Mouse (Mus musculus) erythroblast, embryonic 14.5 days (primary cell): ENCODE results near the gene Rsrc2. TPM values are rescaled to one million over a fixed set of nuclear protein-coding genes. Genes with fewer than 3 reads are reported as not detected.
"Not testable (repeated sequence)": the region's sequence is repeated elsewhere in the genome, so short reads cannot be mapped to it uniquely, and the experiment has no call there.

Experiments
- H3K27me3 ChIP-seq: 2 replicates; pipeline ENCODE4 v1.6.1; 2012; ENCODE audit warnings: inconsistent platforms; ENCODE audit not compliant: control insufficient read depth
- H3K36me3 ChIP-seq: 2 replicates; pipeline ENCODE4 v1.6.1; 2012; ENCODE audit warnings: mild to moderate bottlenecking, inconsistent platforms; ENCODE audit not compliant: control insufficient read depth
- H3K4me1 ChIP-seq: 2 replicates; pipeline ENCODE4 v1.6.1; 2012; ENCODE audit warnings: inconsistent platforms; ENCODE audit not compliant: control insufficient read depth
- H3K4me3 ChIP-seq: replicated peaks from 2 replicates; pipeline ENCODE3; 2012; ENCODE audit warnings: moderate library complexity, mild to moderate bottlenecking, inconsistent platforms
- H3K9me3 ChIP-seq: 2 replicates; pipeline ENCODE4 v1.6.1; 2012; ENCODE audit warnings: low read length, inconsistent platforms, mixed read lengths; ENCODE audit not compliant: control insufficient read depth
- GATA1 ChIP-seq: IDR thresholded peaks from 2 replicates; pipeline ENCODE4 v1.6.1; 2012; ENCODE audit warnings: low read length, inconsistent platforms, mixed read lengths
- TAL1 ChIP-seq: IDR thresholded peaks from 3 replicates; pipeline ENCODE4 v1.6.1; 2012; ENCODE audit warnings: low read length, inconsistent platforms, mixed read lengths
- polyA plus RNA-seq: library from polyadenylated mRNA; stranded (reverse); fragments of >175 nt; gene quantifications from 2 replicates; pipeline ENCODE4 v1.2.3, GENCODE M21; 2012

Rsrc2 gene
- 1.4 and 1.7 TPM in 2 replicates for polyA plus RNA-seq

- Histone ChIP-seq H3K27me3 (no peaks in the 10 kb centered on the region), H3K36me3 (peaks cover 69% of the 10 kb centered on the region), H3K4me3 (peak within 1 kb of the TSS; percentile 68), H3K9me3 (no peaks in the 10 kb centered on the region), H3K4me1 (peaks cover 54% of the 10 kb centered on the region)
- TF ChIP-seq TAL1 (no peak), GATA1 (peak; percentile 61; the same call in 1 of the 2 replicates)
Observed at GRCm38 (mm10) chr5:123749065-123750064, at the start of gene Rsrc2, which contains the start of gene Kntc1. Rsrc2 (minus strand) TSS chr5:123749414. Kntc1 (plus strand) TSS chr5:123749716.

- TF ChIP-seq TAL1 (no peak), GATA1 (no peak)
- Histone ChIP-seq H3K36me3 (peaks cover 100% of the 10 kb centered on the region), H3K9me3 (peaks cover 4% of the 10 kb centered on the region), H3K4me1 (no peaks in the 10 kb centered on the region), H3K4me3 (no peak overlapping the region), H3K27me3 (no peaks in the 10 kb centered on the region)
Observed at GRCm38 (mm10) chr5:123793081-123793480, 43.9 kb upstream of the Rsrc2 start.

- Histone ChIP-seq H3K4me1 (no peaks in the 10 kb centered on the region), H3K27me3 (no peaks in the 10 kb centered on the region), H3K4me3 (no peak overlapping the region), H3K36me3 (peaks cover 100% of the 10 kb centered on the region), H3K9me3 (peaks cover 4% of the 10 kb centered on the region)
- TF ChIP-seq TAL1, result no peak
- no peak for TF ChIP-seq GATA1
Observed at GRCm38 (mm10) chr5:123788976-123789375, 39.8 kb upstream of the Rsrc2 start.

GRCm38 (mm10) chr5:123781864-123782263, 32.6 kb upstream of the Rsrc2 start:
- no peak overlapping the region for H3K4me3 ChIP-seq

GRCm38 (mm10) chr5:123780716-123781115, 31.5 kb upstream of the Rsrc2 start:
- Histone ChIP-seq H3K4me1 (no peaks in the 10 kb centered on the region), H3K9me3 (no peaks in the 10 kb centered on the region), H3K36me3 (peaks cover 100% of the 10 kb centered on the region), H3K4me3 (no peak overlapping the region), H3K27me3 (no peaks in the 10 kb centered on the region)
- no peak for TF ChIP-seq TAL1
- TF ChIP-seq GATA1, result no peak

More at GRCm38 (mm10) chr5:123781864-123782263, 32.6 kb upstream of the Rsrc2 start:
- Histone ChIP-seq H3K4me1 (no peaks in the 10 kb centered on the region), H3K27me3 (no peaks in the 10 kb centered on the region), H3K9me3 (no peaks in the 10 kb centered on the region), H3K36me3 (peaks cover 100% of the 10 kb centered on the region)
- TF ChIP-seq GATA1 (no peak), TAL1 (no peak)

GRCm38 (mm10) chr5:123773441-123773840, 24.2 kb upstream of the Rsrc2 start:
- Histone ChIP-seq H3K4me1 (no peaks in the 10 kb centered on the region), H3K27me3 (no peaks in the 10 kb centered on the region), H3K4me3 (no peak overlapping the region), H3K9me3 (no peaks in the 10 kb centered on the region), H3K36me3 (peaks cover 100% of the 10 kb centered on the region)
- TF ChIP-seq GATA1 (no peak), TAL1 (no peak)

- H3K4me1 ChIP-seq, H3K27me3 ChIP-seq, H3K9me3 ChIP-seq, H3K4me3 ChIP-seq: not testable (repeated sequence)
- peaks cover 98% of the 10 kb centered on the region for H3K36me3 ChIP-seq
Observed at GRCm38 (mm10) chr5:123766455-123766854, 17.2 kb upstream of the Rsrc2 start.

GRCm38 (mm10) chr5:123765506-123765905, 16.3 kb upstream of the Rsrc2 start:
- no peak overlapping the region for H3K4me3 ChIP-seq
- peaks cover 97% of the 10 kb centered on the region for H3K36me3 ChIP-seq
- no peaks in the 10 kb centered on the region for H3K27me3 ChIP-seq
- no peaks in the 10 kb centered on the region for H3K4me1 ChIP-seq
- TF ChIP-seq TAL1 (no peak), GATA1 (no peak)
- H3K9me3 ChIP-seq, result no peaks in the 10 kb centered on the region

GRCm38 (mm10) chr5:123748339-123749064, 712 bp downstream of the Rsrc2 start:
- peaks cover 52% of the 10 kb centered on the region for H3K4me1 ChIP-seq
- peaks cover 69% of the 10 kb centered on the region for H3K36me3 ChIP-seq
- no peaks in the 10 kb centered on the region for H3K9me3 ChIP-seq
- peak overlapping the region; percentile 68 for H3K4me3 ChIP-seq
- TF ChIP-seq TAL1, result no peak
- TF ChIP-seq GATA1, result no peak
- H3K27me3 ChIP-seq, result no peaks in the 10 kb centered on the region
